Mouse (Mus musculus) lung, postnatal 0 days (tissue): ENCODE measurements around the gene Taar4.

Source experiments
- CTCF ChIP-seq: IDR thresholded peaks from 2 replicates; pipeline ENCODE4 v1.5.1; 2016; ENCODE audit warnings: antibody characterized with exemption, mild to moderate bottlenecking
- EP300 ChIP-seq: IDR thresholded peaks from 2 replicates; pipeline ENCODE4 v1.6.1; 2016; ENCODE audit warnings: antibody characterized with exemption, mild to moderate bottlenecking, control low read depth

DNA sequence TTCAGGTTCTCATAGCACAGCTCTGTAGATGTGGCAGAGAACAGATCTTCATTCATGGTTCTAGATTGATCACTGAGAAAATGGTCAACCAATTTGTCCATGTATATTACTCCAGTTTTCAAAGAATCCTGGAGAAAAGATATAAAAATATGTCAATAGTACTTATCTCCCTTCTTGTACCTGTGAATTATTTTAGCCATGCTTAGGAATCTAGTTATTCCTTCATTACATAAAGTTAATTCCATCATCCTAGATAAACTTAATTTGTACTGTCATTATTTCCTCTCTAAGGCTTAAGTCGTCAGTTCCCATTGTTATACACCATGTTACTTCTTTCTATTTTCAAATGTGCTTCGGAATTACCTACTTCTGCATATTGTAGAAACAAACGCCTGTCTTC is 33.1 kb downstream of the Taar4 start, which contains the start of gene Taar7a:
- TF ChIP-seq CTCF (no peak), EP300 (no peak)
